Mouse (Mus musculus) monocyte, adult 5-6 weeks (primary cell): ENCODE measurements at regions not wholly inside any gene's neighbourhood (a gene's known extent, or its start where the extent isn't known, plus 50 kb on each side); places are given as distances from the start of the nearest gene placed in this dataset.

Experiments
- ATAC-seq: fragments of 153-309, 156-312 bp; replicated peaks from 2 replicates; pipeline ENCODE4 v1.8.0; 2017; ENCODE audit warnings: mild to moderate bottlenecking; ENCODE audit not compliant: low TSS enrichment, insufficient number of reproducible peaks, severe bottlenecking, poor library complexity, low FRiP score

DNA sequence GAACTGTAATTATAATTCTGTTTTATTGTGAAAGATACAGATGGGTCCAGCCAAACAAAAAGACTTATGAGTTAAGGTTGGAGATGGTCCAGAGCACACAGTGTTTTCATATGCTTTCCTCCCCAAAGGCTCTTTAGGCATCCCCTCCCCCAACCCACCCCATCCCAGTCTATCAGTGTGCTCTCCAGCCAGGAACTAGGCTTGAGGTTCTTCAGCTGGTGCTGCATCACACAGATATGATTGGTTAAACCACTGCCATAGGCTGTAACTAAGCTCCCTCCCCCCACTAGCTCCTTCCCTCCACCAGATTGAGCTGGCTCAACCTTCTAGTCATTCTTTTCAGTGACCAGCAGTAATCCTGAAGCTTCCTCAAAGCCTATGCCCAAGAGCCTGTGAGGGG lies 158.8 kb upstream of the Spats2l start:
- no peak for ATAC-seq

DNA sequence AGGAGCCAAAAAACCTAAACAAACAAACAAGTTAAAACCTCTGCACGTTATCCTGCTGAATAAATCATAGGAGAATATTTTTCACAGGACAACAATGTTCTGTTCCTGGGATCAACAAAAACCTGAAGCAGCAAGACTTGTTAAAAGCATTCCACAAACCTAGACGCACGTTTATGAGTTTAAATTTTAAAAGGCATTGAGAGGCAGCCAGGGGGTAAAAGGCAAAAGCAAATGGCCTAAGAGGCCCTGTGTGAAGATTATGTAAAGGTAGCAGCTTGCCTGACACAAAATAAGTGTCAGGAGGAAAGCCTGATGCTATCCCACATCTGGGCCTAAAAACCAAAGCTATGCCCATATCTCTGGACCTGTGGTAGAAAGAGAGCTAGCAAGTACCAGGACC lies 156.6 kb upstream of the Spats2l start:
- no peak for ATAC-seq

DNA sequence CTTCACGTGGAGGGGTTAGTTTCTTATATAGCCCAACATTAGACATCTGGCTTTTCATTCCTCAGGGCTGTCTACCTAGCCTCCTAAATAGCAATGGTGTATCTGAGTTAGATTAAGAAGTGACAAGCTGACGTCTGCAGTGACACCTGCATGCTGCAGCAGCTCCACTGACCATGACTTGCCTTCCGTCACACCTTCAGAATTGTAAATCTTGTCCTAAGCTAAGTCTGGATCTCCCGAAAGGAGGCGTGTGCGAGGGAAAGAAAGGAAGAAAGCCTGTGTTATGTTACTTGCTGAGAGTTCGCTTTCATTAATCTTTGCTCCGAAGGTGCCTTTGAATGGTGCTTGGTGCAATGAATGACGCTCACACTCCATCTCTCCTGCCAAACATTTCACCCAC lies 151.4 kb upstream of the Spats2l start:
- no peak for ATAC-seq

DNA sequence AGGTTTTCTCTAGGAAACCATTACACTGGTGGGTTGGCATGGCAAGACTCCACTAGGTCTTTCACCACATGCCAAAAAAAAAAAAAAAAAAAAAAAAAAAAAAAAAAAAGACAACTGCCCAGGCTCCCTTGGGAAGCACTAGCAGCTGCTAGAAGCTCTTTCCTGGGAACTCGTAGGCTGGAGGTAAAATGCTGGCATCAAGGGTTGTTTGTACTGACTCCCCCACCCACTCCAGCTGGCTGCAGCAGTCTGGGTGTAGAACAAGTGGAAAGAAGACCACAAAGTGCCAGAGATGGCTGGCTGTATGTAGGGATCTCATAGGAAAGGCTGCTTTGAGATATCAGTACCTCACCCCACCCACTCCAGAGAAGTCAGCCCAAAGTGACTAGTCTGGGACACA lies 140.0 kb upstream of the Spats2l start:
- ATAC-seq: no peak

DNA sequence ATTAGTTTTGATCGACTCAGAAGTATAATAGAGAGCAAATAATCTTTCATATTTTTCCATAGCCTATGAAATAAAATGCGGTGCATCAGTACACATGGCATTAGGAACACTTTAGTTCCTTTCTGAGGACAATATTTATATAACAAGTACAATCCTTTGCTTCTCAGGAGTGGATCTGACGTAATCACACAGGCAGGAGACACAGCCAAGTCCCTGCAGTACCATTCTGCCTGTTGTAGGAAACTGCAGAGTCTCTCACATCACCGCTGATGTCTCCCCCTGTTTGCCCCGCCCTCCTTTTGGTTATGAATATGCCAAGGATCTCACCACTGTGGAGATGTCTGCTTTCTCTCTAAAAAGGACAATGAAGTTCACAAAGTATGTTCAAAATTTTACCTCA lies 131.8 kb upstream of the Spats2l start:
- ATAC-seq: no peak

DNA sequence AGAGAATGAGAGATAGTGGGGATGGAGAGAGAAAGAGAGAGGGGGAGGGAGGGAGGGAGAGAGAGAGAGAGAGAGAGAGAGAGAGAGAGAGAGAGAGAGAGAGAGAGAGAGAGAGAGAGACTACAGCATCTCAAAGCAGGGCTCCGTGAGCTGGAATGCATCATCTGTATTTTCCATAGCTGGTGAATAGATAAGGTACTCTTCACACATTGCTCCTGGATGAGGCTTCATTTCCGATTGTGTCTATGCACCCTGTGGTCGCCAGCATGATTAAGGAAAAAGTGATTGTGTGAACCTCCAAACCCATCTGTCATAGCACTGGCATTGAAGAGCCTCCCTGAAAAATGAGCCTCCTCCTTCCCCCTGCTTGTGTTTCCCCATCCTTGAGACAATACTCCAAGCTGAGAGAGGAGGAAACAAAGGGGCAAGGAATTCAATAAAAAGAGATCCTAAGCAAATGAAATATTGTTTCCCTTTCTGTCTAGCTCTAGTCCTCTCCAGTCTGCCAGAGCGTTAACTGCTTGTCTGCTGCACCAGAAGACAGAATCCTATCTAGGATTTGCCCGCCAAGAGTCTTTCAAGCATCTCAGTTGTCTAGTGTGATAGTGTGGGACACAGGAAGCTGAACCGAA lies 130.4 kb upstream of the Spats2l start:
- no peak for ATAC-seq

DNA sequence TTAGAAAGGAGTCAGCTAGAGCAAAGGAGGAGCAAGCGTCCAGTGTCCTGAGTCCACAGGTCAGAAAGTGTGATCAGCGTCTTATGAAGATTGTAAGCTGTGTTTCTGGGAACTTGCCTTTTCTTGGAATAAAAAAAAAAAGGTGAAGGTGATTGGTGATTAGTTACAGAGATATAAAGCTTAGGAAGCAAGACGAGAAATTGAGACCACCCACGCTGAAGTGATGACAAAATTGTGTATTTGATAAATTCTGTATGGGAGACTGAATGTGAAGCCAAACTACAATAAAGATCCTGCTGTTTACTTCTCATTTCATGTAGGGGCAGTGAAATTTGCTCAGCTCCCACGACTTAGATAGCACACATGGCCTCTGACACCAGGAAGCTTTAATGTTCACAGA lies 109.0 kb upstream of the Spats2l start:
- no peak for ATAC-seq

DNA sequence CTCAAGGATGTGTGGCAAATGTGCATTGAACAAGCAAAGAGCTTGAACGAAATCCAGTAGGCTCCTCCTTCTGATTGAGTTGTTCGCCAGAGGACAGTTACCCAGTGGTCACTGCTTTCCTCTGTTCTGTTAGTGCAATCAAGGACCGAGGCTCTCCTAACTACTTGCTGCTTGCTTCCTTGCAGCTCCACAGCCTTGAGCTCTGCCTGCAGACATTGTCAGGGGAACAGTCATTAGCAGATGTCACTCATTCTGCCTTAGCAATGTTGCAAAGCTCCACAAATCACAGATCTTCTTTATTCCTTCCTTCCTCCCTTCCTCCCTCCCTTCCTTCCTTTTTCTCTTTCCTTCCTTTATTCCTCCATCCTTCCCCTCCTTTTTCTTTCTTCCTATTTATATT lies 108.2 kb upstream of the Spats2l start:
- ATAC-seq: no peak

DNA sequence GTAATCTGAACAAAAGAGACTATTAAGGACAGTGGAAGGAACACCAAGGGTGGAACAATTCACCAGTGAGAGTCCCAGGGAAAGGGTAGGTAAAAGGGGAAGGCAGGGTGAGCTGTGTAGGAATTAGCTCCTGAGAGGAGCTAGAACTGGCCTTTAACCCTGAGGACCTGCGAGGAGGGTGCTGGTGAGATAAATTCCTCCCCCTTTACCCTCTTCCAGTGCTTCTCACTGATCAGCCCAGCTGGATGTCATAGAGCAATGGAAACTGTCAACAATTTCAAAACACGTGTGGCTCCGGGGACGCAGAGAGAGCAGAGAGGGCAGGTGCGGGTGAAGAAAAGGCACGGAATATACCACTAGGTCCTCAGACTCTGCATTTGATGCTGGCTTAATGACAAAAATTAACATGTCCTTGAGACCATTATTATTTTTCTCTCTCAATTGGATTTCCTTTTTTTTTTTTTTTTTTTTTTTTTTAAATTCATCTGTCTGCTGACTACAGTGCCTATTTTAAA lies 107.7 kb upstream of the Spats2l start:
- no peak for ATAC-seq

DNA sequence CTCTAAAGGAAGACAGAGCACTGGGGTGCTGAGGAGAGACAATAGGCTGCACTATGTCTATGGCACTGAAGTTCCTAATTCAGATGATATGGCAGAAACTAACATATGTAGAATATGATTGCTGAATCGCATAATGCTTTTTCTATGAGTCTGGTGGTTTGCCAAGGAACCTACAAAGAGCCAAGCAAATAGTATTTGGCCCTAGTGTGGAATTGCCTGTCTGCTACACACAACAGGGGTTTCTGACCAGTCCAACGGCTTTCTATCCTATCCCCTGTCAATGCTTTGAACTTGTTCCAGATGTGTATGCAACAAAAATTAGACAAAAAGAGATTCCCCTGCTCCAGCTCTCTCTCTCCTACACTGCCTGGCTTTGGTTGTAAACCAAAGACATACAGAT lies 100.5 kb upstream of the Spats2l start:
- ATAC-seq: no peak

DNA sequence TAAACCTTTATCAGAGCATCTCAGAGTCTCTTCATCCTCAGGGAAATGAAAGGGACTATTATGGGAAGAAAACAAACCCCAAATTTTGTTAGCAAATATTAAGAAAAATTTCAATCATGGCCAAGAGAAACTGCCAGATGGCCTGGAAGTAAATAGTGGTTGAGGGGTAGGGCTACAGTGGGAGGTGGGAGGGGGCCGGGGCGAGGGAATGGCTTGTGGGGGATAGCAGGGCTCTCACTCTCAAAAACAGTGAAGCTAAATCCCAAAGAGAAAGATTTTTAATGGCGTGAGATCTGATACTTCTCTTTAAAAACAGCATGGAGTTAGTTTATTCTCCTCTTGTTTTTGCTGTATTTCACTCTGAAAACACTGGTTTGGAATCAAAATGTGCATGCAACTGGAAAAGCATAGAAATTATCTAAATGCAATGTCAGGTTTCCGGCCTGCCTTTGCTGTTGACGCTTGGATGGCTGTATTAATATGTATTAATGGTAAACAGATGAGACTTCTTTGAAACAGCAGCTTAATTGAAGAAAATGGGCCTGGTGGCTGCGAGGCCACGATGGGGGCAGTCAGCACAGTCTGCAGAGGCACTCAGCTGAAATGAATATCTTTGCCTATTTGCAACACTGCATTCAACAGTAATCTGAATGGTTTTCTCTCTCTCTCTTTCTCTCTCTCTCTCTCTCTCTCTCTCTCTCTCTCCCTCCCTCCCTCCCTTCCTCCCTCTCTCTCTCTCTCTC lies 99.8 kb upstream of the Spats2l start:
- no peak for ATAC-seq

DNA sequence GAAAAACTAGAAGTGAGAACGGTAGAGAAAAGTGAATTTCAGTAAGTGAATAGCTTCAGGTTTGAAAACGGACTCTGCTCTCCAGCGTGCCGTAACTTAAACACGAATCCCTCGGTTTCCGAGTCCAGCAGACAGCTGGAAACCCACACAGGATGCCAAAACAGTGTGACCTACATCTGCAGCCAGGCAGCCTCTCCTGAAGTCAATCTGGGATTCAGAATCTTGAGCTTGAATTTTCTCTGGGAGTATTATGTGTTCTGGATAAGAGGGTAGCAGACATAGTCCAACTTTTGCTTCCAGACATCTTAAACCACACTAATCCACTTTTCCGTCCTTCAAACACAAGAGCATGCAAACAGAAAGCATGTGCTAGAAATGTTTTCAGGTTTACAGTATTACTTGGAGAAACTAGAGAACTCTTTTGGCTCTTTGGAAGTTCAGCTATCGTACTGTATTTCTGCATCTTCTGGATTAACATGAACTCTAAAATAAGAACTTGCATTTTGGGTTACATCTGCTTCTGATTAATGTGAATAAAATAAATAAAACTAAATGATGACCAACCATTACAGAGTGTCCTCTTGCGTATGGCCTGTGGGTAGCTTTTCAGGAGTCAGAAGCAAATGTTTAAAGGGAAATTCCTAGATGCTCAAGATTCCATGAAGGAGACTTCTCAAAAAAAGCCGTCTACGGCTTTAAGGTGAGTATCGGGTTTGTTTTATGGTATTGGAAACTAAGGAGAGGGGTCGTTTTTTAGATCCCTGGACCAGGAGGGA lies 89.4 kb upstream of the Spats2l start:
- no peak for ATAC-seq

DNA sequence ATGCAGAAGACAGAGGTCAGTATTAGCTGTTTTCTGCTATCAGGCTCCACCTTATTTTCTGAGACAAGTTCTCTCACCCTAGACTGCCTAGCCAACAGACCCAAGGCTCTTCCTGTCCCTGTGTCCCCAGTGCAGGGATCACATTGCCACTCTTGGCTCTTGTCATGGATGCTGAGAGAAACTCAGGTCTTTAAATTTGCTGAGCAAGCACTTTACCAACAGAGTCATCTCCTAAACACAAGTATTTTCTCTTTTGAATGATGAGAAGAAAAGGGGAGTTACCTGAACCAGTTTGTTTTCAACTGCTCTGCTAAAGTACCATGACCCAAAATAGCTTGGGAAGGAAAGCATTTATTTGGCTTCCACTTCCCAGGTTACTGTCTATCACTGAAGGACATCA lies 84.7 kb upstream of the Spats2l start:
- no peak for ATAC-seq

DNA sequence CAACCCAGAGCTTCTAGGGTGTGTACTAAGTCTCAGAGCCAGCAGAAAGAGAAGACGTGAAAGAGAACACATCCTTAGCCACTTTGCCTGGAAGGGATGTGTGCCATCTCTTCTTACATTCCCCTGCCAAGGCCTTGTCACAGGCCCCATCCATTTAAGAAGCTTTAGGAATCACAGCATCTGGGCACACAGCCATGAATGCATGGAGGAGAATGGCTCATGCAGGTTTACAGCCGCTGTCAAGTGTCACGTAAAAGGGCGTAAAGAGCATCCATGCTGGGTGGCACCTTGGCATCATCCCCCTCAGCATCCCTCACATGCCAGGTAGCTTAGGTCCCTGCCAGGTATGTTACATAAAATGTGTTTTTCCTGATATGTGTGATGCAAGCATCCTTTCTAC lies 66.1 kb upstream of the Spats2l start:
- no peak for ATAC-seq

DNA sequence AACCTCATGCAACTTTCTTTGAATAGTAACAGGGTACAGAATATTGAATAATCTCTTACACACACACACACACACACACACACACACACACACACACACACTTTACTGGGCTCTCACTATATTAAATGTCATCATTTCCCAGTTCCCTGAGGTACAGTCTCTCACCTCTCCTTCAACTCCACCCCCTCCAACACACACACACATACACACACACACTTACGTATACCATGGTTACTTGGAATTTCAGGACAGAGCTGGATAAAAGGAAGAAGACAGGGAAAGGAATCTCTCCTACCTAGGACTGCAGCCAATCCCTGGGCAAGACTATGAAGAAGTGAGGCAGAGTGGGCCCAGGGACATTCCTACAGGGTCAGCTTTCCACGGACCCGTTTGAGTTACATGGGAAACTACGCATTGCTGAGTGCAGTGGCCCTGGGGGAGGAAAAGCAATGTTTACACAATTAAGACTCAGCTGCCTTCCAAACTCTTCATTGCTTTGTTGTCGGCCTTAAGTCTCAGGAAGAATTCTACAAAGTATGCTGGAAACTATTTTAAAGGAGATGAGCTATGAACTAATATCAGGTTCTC lies 61.0 kb upstream of the Spats2l start:
- no peak for ATAC-seq

DNA sequence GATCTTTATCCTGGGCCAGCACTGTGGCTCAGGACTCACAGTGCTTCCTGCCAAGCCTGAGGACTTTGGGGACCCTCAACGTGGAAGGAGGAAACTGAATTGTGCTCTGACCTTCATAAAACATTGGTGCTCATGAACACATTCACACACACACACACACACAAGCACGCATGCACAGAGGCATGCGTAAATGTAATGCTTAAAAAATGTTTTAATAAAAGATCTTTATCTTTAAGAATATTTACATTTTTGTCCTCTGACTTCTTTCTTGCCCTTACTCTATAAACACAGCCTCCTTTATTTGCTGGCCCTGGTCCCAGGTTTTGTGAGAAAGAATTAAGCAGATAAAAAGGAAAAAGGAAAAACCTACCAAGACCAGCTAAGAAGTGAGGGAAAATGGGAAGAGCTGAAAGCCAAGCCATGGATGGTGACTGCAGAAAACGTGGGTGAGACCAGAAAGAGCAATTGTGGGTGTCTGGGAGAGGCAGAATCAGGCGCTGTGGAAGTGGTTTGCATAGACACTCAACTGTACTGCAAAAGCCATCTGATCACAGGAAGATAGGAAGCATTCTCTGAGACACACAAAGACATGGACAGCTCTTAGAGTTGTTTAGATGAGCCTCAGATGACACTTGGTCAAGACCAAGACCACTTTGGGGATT lies 56.7 kb upstream of the Spats2l start:
- no peak for ATAC-seq

DNA sequence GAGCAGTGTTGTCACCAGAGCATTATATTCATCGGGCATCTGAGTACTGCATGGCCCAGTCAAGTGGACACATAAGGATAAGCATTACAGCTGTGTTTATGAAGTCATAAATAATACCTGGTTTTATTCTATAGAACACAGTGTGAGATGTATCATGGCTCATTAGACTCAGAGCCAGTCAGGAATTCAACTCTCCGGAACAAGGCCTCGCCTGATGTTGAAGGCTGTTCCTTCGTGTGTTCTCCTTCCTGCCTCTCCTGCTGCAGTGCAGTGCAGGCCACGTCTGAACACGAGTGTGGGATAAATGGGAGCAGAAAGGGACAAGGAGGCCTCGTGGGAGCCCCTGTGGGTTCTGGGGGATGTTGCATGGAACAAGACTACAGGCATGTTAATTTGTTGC lies 55.6 kb upstream of the Spats2l start:
- ATAC-seq: no peak
